Mouse (Mus musculus) limb, embryonic 11.5 days (tissue): ENCODE results near the gene Vps53. TPM values are rescaled to one million over a fixed set of nuclear protein-coding genes. Genes with fewer than 3 reads are reported as not detected.

Experiments used
- ATAC-seq: fragments of 200-750 bp; cut with Nextera tagmentation; 2 replicates; pipeline ENCODE4 v1.8.0; 2017; ENCODE audit warnings: low read depth; ENCODE audit not compliant: insufficient number of reproducible peaks, low FRiP score, low TSS enrichment
- DNase-seq: peaks from one replicate; pipeline ENCODE4 v3.0.0-alpha.2; 2015; ENCODE audit warnings: low spot score
- H3K27ac ChIP-seq: fragments of 300-500 bp; sonication (generic); replicated peaks from 2 replicates; pipeline ENCODE4 v1.5.1; 2014; ENCODE audit warnings: low read depth, mild to moderate bottlenecking, low read length
- H3K27me3 ChIP-seq: fragments of 300-500 bp; sonication (generic); 2 replicates; pipeline ENCODE4 v1.6.1; 2014; ENCODE audit warnings: mild to moderate bottlenecking, low read length, mixed read lengths; ENCODE audit not compliant: control insufficient read depth, insufficient read depth
- H3K36me3 ChIP-seq: fragments of 300-500 bp; sonication (generic); 2 replicates; pipeline ENCODE4 v1.6.1; 2014; ENCODE audit warnings: mild to moderate bottlenecking, low read length, moderate library complexity, mixed read lengths; ENCODE audit not compliant: control insufficient read depth, insufficient read depth
- H3K4me1 ChIP-seq: fragments of 300-500 bp; sonication (generic); 2 replicates; pipeline ENCODE4 v1.6.1; 2014; ENCODE audit warnings: low read length, mixed read lengths; ENCODE audit not compliant: control insufficient read depth, insufficient read depth
- H3K4me2 ChIP-seq: fragments of 300-500 bp; sonication (generic); 2 replicates; pipeline ENCODE4 v1.6.1; 2014; ENCODE audit warnings: low read depth, mild to moderate bottlenecking, moderate library complexity; ENCODE audit not compliant: severe bottlenecking
- H3K4me3 ChIP-seq: fragments of 300-500 bp; sonication (generic); 2 replicates; pipeline ENCODE4 v1.5.1; 2014; ENCODE audit warnings: low read depth, low read length
- H3K9ac ChIP-seq: fragments of 300-500 bp; sonication (generic); 2 replicates; pipeline ENCODE4 v1.6.1; 2014; ENCODE audit warnings: mild to moderate bottlenecking, low read length
- H3K9me3 ChIP-seq: fragments of 300-500 bp; sonication (generic); 2 replicates; pipeline ENCODE4 v1.6.1; 2016; ENCODE audit warnings: low read length; ENCODE audit not compliant: control insufficient read depth
- WGBS: fragments of 180-500 bp; shearing (Covaris S2); extraction: QIAGEN DNeasy Blood & Tissue Kit; methylation state at CpG from one replicate; pipeline ENCODE4 v1.1.7; 2014; 5-methylcytosine and 5-hydroxymethylcytosine counted together
- polyA plus RNA-seq: library from polyadenylated mRNA; unstranded; fragments of >200 nt; fragmentation: Nextera tagmentation; extraction: Ambion mirVana; gene quantifications from 2 replicates; pipeline ENCODE4 v1.2.1, GENCODE M21; 2014

Vps53 gene
- polyA plus RNA-seq, 1 experiment from 2014 or later = 40.4 TPM

DNA sequence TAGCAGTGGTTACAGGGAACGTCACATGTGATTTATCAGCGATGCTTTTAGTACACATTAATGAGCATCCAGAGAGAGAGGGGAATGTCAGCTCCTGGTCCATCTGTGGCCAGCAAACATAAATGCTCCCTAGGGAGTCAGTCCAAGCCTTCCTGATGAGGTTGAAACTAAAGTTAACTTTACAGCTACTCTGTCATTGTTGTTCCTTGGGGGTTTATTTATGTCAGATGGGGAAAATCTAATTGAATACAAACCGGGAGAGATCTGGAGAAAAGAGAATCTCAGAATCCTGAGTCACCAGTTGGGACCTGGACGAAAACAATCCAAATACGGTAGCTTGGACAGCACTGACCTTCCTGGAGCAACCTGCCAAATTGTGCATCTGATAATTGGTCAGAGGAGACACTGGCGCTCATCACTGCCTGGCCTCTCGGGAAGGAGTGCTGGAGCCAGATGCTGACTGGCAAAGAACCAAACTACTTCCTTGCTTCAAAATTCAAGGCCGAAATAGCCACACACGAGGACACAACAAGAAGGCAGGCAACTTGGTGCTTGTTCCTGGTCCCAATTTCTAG lies 113.8 kb downstream of the Vps53 start:
- H3K27ac ChIP-seq = no peak overlapping the region
- H3K4me1 ChIP-seq = peaks cover 4% of the 10 kb centered on the region; the same call in 1 of the 2 replicates
- ATAC-seq (no peak), DNase-seq (no peak)
- H3K36me3 ChIP-seq = no peaks in the 10 kb centered on the region
- no peak overlapping the region for H3K9ac ChIP-seq
- 77% methylated on average over 9 of the region's 9 CpGs for WGBS
- no peak overlapping the region for H3K4me3 ChIP-seq
- no peaks in the 10 kb centered on the region for H3K9me3 ChIP-seq
- no peak overlapping the region for H3K4me2 ChIP-seq
- H3K27me3 ChIP-seq = no peaks in the 10 kb centered on the region

DNA sequence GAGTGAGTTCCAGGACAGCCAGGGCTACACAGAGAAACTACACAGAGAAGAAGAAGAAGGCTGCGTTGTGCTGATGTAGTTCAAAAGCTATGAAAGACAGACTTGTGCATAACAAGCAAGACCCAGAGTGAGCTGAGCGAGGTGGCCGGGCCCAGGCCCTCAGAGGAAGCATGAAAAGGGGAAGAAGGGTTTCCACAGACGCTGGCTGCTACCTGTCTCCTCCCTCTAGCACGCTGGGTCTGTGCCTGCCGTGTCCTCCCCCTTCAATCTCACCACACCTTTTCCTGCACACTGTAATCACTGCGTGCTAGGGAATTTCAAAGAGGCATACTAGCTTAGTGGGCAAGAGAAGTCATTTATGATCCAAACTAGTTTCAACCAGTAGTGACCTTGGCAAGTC lies 115.0 kb downstream of the Vps53 start:
- DNase-seq (no peak), ATAC-seq (no peak)
- WGBS = 87% methylated on average over 7 of the region's 7 CpGs
- H3K9me3 ChIP-seq = no peaks in the 10 kb centered on the region
- H3K36me3 ChIP-seq = no peaks in the 10 kb centered on the region
- H3K27ac ChIP-seq = no peak overlapping the region
- H3K9ac ChIP-seq = no peak overlapping the region
- H3K27me3 ChIP-seq = no peaks in the 10 kb centered on the region
- no peak overlapping the region for H3K4me3 ChIP-seq
- no peak overlapping the region for H3K4me2 ChIP-seq
- H3K4me1 ChIP-seq = peaks cover 16% of the 10 kb centered on the region

DNA sequence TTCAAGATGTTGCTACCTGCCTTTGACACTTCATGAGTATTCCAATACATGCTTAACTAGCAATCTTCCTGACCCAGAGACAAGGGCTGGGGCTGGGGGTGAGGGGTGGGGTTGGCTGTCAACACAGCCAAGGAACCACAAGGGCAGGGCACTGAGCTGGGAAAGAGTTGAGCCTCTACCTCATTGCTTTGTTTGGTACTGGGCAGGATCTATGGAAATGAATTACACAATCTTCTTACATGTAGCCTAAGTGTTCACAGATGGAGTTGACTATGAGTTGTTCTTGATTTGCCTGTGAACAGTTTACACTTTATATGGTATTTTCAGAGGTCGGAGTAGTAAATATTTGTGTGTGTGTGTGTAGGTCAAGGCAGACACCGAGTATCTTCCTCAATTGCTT lies 118.5 kb downstream of the Vps53 start:
- Histone ChIP-seq H3K9ac (no peak overlapping the region), H3K4me2 (no peak overlapping the region), H3K27ac (no peak overlapping the region), H3K27me3 (no peaks in the 10 kb centered on the region), H3K4me3 (no peak overlapping the region), H3K4me1 (peaks cover 19% of the 10 kb centered on the region), H3K36me3 (no peaks in the 10 kb centered on the region), H3K9me3 (no peaks in the 10 kb centered on the region)
- ATAC-seq (no peak), DNase-seq (no peak)
- 81% methylated on average over 2 of the region's 2 CpGs for WGBS

DNA sequence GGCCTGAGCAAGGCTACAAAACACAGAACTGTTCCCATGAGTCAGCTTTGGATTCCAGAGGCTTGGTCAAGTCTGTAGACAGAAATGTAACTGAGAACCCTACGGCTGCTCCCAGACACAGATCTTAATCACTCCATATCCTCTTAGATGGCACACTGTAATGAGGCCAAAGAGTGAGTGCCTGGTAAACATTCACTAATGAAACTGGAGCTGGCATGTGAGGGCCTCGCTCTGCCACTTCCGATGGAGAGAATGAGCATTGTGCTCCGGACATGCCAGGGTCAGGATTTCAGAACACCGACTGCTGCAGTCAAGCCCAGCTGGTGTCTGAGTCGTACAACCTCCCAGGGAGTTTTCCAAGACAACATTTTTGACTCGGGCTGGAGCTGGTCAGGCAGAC lies 119.5 kb downstream of the Vps53 start:
- Histone ChIP-seq H3K9me3 (no peaks in the 10 kb centered on the region), H3K27ac (peak overlapping the region; percentile 52; the same call in 1 of the 2 replicates), H3K4me2 (no peak overlapping the region), H3K4me3 (no peak overlapping the region), H3K4me1 (peaks cover 19% of the 10 kb centered on the region), H3K36me3 (no peaks in the 10 kb centered on the region), H3K9ac (no peak overlapping the region), H3K27me3 (no peaks in the 10 kb centered on the region)
- ATAC-seq = no peak
- no peak for DNase-seq
- WGBS = 54% methylated on average over 7 of the region's 7 CpGs

DNA sequence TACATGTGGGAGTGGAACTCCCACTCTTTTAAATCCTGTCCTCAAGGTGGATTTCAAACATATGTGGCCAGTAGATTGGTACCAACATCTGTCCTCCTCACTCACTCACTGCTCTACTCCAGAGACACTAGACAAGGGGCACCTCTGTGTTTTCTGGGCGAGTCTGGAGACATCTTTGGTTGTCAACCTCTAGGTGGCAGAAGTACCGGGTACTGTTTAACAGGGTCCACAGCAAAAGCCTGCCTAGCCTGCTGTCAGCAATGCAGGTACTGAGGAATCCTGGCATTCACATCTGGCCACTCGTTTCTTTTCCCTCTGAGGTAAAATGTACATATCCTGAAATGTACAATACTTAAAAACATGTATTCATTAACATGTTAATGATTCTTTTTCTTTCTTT lies 123.0 kb downstream of the Vps53 start:
- ATAC-seq (no peak), DNase-seq (no peak)
- WGBS = 19% methylated on average over 3 of the region's 3 CpGs

DNA sequence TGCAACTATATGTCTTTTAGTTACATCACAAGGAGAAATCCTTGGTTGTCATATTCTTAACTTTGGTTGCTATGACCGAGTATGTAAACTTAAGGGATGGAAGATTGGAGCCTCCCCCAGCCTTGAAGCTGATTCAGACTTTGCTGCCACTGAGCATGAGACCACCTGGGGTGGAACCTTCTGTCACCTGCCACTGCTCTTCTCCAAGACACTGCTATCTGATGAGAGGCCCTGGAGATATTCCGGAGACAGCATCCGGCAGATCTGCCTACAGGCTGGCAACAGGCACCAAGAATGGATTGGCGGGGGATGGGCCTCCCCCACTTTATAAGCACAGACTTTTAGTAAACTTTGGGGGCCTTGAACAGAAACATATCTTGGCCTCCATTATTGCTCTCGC lies 127.0 kb downstream of the Vps53 start:
- no peaks in the 10 kb centered on the region for H3K9me3 ChIP-seq
- no peak overlapping the region for H3K27ac ChIP-seq
- WGBS = 97% methylated on average over 5 of the region's 5 CpGs
- H3K9ac ChIP-seq = no peak overlapping the region
- no peaks in the 10 kb centered on the region for H3K27me3 ChIP-seq
- no peaks in the 10 kb centered on the region; the same call in 1 of the 2 replicates for H3K36me3 ChIP-seq
- H3K4me2 ChIP-seq = no peak overlapping the region
- ATAC-seq (no peak), DNase-seq (no peak)
- no peaks in the 10 kb centered on the region; the same call in 1 of the 2 replicates for H3K4me1 ChIP-seq
- no peak overlapping the region for H3K4me3 ChIP-seq

More for the DNA sequence above, 123.0 kb downstream of the Vps53 start:
- no peak overlapping the region for H3K4me3 ChIP-seq
- H3K36me3 ChIP-seq = no peaks in the 10 kb centered on the region
- H3K27me3 ChIP-seq = no peaks in the 10 kb centered on the region
- no peak overlapping the region for H3K4me2 ChIP-seq
- no peaks in the 10 kb centered on the region for H3K9me3 ChIP-seq
- H3K4me1 ChIP-seq = peaks cover 19% of the 10 kb centered on the region
- H3K27ac ChIP-seq = no peak overlapping the region
- H3K9ac ChIP-seq = no peak overlapping the region

DNA sequence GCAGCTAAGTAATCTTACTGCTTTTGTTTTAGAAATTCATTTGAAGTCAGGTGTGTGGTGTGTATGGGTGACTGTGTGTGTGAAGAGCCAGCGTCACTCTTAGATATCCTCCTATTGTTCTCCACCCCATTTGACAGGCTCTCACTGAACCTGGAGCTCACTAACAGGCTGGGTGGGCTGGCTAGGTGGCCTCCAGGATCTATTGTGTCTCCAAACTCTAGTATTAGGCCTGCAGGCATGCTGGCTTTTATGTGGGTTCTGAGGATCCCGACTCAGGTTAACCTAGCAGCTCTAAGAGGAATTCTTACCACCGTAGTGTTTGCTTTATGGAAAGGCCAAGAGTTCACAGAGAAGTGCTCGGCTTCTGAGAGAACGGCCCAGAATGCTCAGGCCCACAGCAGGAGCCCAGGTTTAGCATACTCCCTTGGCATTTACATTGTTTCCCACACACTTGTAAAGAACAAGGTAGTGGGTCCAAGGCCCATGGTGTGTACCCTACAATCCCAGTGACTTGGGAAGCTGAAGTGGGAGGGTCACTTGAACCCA lies 128.4 kb downstream of the Vps53 start:
- Histone ChIP-seq H3K4me3 (no peak overlapping the region), H3K36me3 (no peaks in the 10 kb centered on the region; the same call in 1 of the 2 replicates), H3K27me3 (no peaks in the 10 kb centered on the region), H3K27ac (no peak overlapping the region), H3K9me3 (no peaks in the 10 kb centered on the region), H3K4me2 (no peak overlapping the region), H3K9ac (no peak overlapping the region), H3K4me1 (no peaks in the 10 kb centered on the region; the same call in 1 of the 2 replicates)
- ATAC-seq (no peak), DNase-seq (no peak)
- WGBS = 49% methylated on average over 5 of the region's 5 CpGs

DNA sequence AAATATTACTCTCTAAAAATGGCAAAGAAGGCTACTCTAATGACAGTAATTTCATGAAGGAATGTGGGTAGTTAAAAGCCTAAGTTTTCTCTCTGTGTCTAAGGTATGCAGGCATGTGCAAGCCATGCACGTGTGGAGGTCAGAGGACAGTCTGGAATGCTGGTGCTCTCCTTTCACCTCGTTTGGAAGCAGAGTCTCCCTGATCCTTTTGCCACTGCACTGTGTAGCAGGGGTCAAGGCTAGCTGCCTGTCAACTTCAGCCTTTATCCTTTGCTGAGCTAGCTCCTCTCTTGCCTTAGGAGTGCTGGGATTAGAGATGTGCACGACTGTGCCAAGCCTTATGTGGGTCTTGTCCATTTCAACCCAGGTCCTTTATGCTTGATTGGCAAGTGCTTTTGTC lies 128.9 kb downstream of the Vps53 start:
- Histone ChIP-seq H3K27me3 (no peaks in the 10 kb centered on the region), H3K36me3 (no peaks in the 10 kb centered on the region; the same call in 1 of the 2 replicates), H3K9me3 (no peaks in the 10 kb centered on the region), H3K4me2 (no peak overlapping the region), H3K4me3 (no peak overlapping the region), H3K9ac (no peak overlapping the region), H3K27ac (no peak overlapping the region), H3K4me1 (no peaks in the 10 kb centered on the region; the same call in 1 of the 2 replicates)
- no peak for DNase-seq
- WGBS = 49% methylated on average over 3 of the region's 3 CpGs
- ATAC-seq = no peak

DNA sequence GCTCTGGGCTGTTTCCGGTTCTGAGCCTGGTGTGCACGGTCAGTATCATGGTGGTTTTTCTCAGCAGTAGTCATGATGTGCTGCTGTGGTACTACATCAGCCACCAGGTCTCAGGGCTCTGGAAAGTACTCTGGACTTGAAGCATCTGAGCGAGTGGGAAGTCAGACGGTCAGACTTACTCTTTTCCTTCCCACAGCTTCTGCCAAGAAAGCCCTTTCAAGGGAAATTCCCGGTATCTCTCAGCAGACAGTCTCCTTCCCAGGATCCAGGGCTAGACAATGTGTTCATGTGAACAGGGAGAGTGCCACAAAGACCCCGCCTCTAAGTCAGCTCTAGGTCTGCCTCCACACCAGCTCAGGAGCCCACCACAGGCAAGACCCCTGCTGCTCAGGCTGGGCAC lies 134.1 kb downstream of the Vps53 start:
- ATAC-seq (no peak), DNase-seq (no peak)
- no peaks in the 10 kb centered on the region for H3K27me3 ChIP-seq

More for the DNA sequence above, 134.1 kb downstream of the Vps53 start:
- Histone ChIP-seq H3K4me1 (peaks cover 7% of the 10 kb centered on the region; the same call in 1 of the 2 replicates), H3K27ac (no peak overlapping the region), H3K36me3 (no peaks in the 10 kb centered on the region; the same call in 1 of the 2 replicates), H3K9ac (no peak overlapping the region), H3K4me2 (no peak overlapping the region), H3K4me3 (no peak overlapping the region), H3K9me3 (no peaks in the 10 kb centered on the region)
- 84% methylated on average over 6 of the region's 6 CpGs for WGBS
